Mouse (Mus musculus): Measurements from ENCODE around the gene Osbpl10.

GRCm38 (mm10) chr9:115038686-115039085 lies 60.3 kb downstream of the Osbpl10 start:
- TF ChIP-seq CTCF (IDR thresholded peaks at IDR 0.05; ENCODE audit: low read depth) (no peak), EP300 (IDR thresholded peaks at IDR 0.05; ENCODE audit: low read depth) (no peak)

Measured in liver, postnatal 0 days (tissue).